Mouse (Mus musculus): ENCODE results near the gene Rnf214.

GRCm38 (mm10) chr9:45915659-45916058 is 8.9 kb upstream of the Rnf214 start:
- TF ChIP-seq CTCF (IDR thresholded peaks at IDR 0.05; ENCODE audit: low read depth): no peak
- no peak for TF ChIP-seq EP300 (IDR thresholded peaks at IDR 0.05; ENCODE audit: low read depth)

Measured in heart, postnatal 0 days (tissue).